Mouse (Mus musculus) stomach, postnatal 0 days (tissue): ENCODE measurements around the gene Dnase1l1. TPM values are rescaled to one million over a fixed set of nuclear protein-coding genes. Genes with fewer than 3 reads are reported as not detected.

ENCODE experiments used
- ATAC-seq: fragments of 200-750 bp; cut with Nextera tagmentation; 2 replicates; pipeline ENCODE4 v1.8.0; 2017; ENCODE audit not compliant: low FRiP score, low TSS enrichment
- DNase-seq: peaks from one replicate; pipeline ENCODE4 v3.0.0-alpha.2; 2016; ENCODE audit warnings: low spot score
- H3K27ac ChIP-seq: fragments of 300-500 bp; sonication (generic); replicated peaks from 2 replicates; pipeline ENCODE4 v1.5.1; 2014; ENCODE audit warnings: mild to moderate bottlenecking, control low read depth
- H3K27me3 ChIP-seq: fragments of 300-500 bp; sonication (generic); 2 replicates; pipeline ENCODE4 v1.6.1; 2014; ENCODE audit warnings: low read length; ENCODE audit not compliant: control insufficient read depth, insufficient read depth
- H3K36me3 ChIP-seq: fragments of 300-500 bp; sonication (generic); 2 replicates; pipeline ENCODE4 v1.6.1; 2014; ENCODE audit warnings: low read length, mixed read lengths; ENCODE audit not compliant: control insufficient read depth, insufficient read depth
- H3K4me1 ChIP-seq: fragments of 300-500 bp; sonication (generic); replicated peaks from 2 replicates; pipeline ENCODE4 v1.6.1; 2014; ENCODE audit warnings: antibody characterized with exemption; ENCODE audit not compliant: control insufficient read depth, insufficient read depth
- H3K4me2 ChIP-seq: fragments of 300-500 bp; sonication (generic); replicated peaks from 2 replicates; pipeline ENCODE4 v1.6.1; 2014; ENCODE audit warnings: low read depth, mild to moderate bottlenecking, control low read depth, moderate library complexity
- H3K4me3 ChIP-seq: fragments of 300-500 bp; sonication (generic); 2 replicates; pipeline ENCODE4 v1.5.1; 2014; ENCODE audit warnings: low read depth, low read length, control low read depth
- H3K9ac ChIP-seq: fragments of 300-500 bp; sonication (generic); 2 replicates; pipeline ENCODE4 v1.6.1; 2014; ENCODE audit warnings: mild to moderate bottlenecking, low read length, control low read depth, mixed read lengths
- H3K9me3 ChIP-seq: fragments of 300-500 bp; sonication (generic); 2 replicates; pipeline ENCODE4 v1.6.1; 2016; ENCODE audit warnings: low read length; ENCODE audit not compliant: control insufficient read depth
- CTCF ChIP-seq: IDR thresholded peaks from 2 replicates; pipeline ENCODE4 v1.5.1; 2016; ENCODE audit warnings: antibody characterized with exemption, low read depth, mild to moderate bottlenecking, moderate library complexity
- EP300 ChIP-seq: optimal IDR thresholded peaks from 2 replicates; pipeline ENCODE3; 2016; ENCODE audit warnings: antibody characterized with exemption
- WGBS: fragments of 180-500 bp; shearing (Covaris S2); extraction: QIAGEN DNeasy Blood & Tissue Kit; methylation state at CpG from one replicate; pipeline ENCODE4 v1.1.7; 2014; 5-methylcytosine and 5-hydroxymethylcytosine counted together
- polyA plus RNA-seq: library from polyadenylated mRNA; unstranded; fragments of >200 nt; fragmentation: Nextera tagmentation; extraction: Ambion mirVana; gene quantifications from 2 replicates; pipeline ENCODE4 v1.2.1, GENCODE M21; 2015

The Dnase1l1 gene
- polyA plus RNA-seq, 1 experiment from 2014 or later: 15.6 TPM

DNA sequence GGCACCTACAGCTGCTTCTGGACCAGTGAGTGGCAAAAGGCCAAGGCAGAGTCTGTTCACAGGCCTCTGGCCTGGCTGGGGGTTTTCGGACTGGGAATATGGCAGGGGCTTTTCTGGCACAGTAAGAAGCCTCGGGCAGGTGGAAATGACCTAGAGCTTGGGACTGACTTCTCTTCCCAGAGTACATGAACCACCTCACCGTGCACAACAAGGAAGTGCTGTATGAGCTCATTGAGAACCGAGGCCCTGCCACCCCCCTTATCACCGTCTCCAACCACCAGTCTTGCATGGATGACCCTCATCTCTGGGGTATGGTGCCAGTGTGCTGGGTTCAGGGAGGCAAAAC is 928 bp upstream of the Dnase1l1 start:
- no peaks in the 10 kb centered on the region for H3K9me3 ChIP-seq
- no peaks in the 10 kb centered on the region for H3K4me1 ChIP-seq
- no peaks in the 10 kb centered on the region for H3K27me3 ChIP-seq
- no peak for TF ChIP-seq CTCF
- TF ChIP-seq EP300: no peak
- no peak for DNase-seq
- peak overlapping the region; percentile 89 for H3K27ac ChIP-seq
- H3K9ac ChIP-seq: peak overlapping the region; percentile 75
- H3K36me3 ChIP-seq: no peaks in the 10 kb centered on the region
- H3K4me3 ChIP-seq: peak overlapping the region; percentile 52
- peak overlapping the region; percentile 60 for H3K4me2 ChIP-seq
- WGBS: 35% methylated on average over 5 of the region's 5 CpGs
- ATAC-seq: peak; percentile 45

DNA sequence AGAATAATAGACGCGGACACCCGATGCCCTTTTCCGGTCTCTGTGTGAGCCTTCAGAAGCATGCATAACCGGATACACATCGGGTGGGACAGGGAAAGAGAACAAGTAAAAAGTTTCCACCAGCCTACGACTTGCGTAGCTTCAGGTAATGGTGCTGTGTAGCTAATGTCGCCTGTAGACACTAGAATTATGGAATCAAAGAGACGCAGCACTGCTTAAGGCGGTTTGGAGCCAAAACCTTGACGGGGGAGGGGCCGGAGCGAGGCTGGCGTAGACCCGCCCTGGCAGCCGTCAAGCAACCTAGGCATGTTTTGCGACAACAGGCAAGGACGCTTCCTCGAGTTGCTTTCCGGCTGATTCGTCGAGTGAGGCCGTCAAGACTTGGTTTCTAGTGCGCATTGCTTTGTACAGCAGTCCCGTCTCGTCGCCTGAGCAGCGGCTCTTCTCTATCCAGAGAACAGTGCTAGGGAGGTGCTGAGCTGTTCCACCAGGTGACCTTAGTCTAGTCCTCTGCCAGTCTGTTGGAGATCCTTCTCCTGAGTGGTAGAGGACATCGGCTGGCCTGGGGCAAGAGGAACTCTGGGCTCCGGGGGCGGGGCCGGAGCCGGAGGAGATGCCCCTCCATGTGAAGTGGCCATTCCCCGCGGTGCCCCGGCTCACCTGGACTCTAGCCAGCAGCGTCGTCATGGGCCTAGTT is 406 bp upstream of the Dnase1l1 start:
- peak overlapping the region; percentile 89 for H3K27ac ChIP-seq
- H3K4me2 ChIP-seq: peak overlapping the region; percentile 60
- ATAC-seq: peak; percentile 67
- no peaks in the 10 kb centered on the region for H3K4me1 ChIP-seq
- peak overlapping the region; percentile 52 for H3K4me3 ChIP-seq
- 22% methylated on average over 39 of the region's 39 CpGs for WGBS
- DNase-seq: peak; percentile 87
- H3K9me3 ChIP-seq: no peaks in the 10 kb centered on the region
- H3K27me3 ChIP-seq: no peaks in the 10 kb centered on the region
- H3K36me3 ChIP-seq: no peaks in the 10 kb centered on the region
- TF ChIP-seq EP300: no peak
- no peak for TF ChIP-seq CTCF
- peak overlapping the region; percentile 75 for H3K9ac ChIP-seq

DNA sequence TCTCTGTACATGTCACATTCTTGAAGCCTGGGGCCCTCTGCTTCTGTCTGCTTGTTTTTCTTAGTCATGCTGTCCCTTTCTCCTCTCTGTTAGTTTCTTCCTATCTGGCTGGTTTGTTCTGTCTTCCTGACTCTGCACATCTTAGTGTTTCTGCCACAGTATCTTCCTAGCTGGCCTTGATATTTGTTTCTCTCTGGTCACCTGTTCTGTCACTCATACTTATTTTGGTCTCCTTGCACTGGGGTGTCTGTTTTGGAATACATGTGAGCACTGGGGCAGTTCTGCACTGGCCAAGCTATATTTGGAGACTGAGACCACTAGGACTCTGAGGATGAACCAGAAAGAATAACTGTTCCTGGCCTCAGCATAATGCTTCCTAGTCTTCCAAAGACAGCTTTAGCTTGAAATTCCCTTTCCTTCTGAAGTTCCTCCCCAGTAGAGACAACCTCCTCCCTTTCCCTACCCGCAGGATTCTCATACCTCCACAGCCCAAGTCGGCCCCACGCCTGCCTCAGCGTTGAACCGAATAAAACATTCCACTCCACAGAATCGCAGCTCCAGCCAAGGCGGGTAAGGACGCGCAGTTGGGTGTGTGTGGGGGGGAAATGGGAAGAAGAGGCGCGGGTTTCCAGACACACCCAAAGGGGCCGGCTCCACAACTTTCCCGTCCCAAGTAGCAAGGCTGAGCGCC is 951 bp downstream of the Dnase1l1 start:
- WGBS: 12% methylated on average over 14 of the region's 14 CpGs
- H3K4me2 ChIP-seq: peak overlapping the region; percentile 60
- H3K27ac ChIP-seq: peak overlapping the region; percentile 76
- no peaks in the 10 kb centered on the region for H3K9me3 ChIP-seq
- no peak for ATAC-seq
- no peaks in the 10 kb centered on the region for H3K36me3 ChIP-seq
- TF ChIP-seq EP300 (no peak), CTCF (no peak)
- peak overlapping the region; percentile 43; the same call in 1 of the 2 replicates for H3K9ac ChIP-seq
- no peak for DNase-seq
- no peaks in the 10 kb centered on the region for H3K27me3 ChIP-seq
- H3K4me1 ChIP-seq: no peaks in the 10 kb centered on the region
- H3K4me3 ChIP-seq: peak overlapping the region; percentile 52

DNA sequence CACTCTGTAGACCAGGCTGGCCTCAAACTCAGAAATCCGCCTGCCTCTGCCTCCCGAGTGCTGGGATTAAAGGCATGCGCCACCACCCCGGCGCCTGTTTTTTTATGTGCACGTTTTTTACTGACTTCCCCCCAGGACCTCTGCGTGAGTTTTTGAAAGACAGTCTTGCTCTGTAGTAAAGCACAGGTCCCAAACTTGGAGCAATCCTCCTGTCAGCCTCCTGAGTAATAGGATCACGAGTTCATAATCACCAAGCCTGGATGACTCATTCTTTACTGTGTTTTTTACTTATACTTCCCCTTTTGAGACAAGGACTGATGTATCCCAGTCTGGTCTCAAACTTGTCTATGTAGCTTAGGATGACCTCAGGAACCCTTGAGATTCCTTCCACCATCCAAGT is 4.2 kb downstream of the Dnase1l1 start:
- H3K27me3 ChIP-seq: no peaks in the 10 kb centered on the region
- TF ChIP-seq CTCF (no peak), EP300 (no peak)
- no peaks in the 10 kb centered on the region for H3K9me3 ChIP-seq
- DNase-seq (no peak), ATAC-seq (no peak)
- H3K36me3 ChIP-seq: no peaks in the 10 kb centered on the region
- no peaks in the 10 kb centered on the region for H3K4me1 ChIP-seq
- H3K9ac ChIP-seq: no peak overlapping the region
- no peak overlapping the region for H3K4me2 ChIP-seq
- no peak overlapping the region for H3K27ac ChIP-seq
- no peak overlapping the region for H3K4me3 ChIP-seq
- 64% methylated on average over 8 of the region's 8 CpGs for WGBS

DNA sequence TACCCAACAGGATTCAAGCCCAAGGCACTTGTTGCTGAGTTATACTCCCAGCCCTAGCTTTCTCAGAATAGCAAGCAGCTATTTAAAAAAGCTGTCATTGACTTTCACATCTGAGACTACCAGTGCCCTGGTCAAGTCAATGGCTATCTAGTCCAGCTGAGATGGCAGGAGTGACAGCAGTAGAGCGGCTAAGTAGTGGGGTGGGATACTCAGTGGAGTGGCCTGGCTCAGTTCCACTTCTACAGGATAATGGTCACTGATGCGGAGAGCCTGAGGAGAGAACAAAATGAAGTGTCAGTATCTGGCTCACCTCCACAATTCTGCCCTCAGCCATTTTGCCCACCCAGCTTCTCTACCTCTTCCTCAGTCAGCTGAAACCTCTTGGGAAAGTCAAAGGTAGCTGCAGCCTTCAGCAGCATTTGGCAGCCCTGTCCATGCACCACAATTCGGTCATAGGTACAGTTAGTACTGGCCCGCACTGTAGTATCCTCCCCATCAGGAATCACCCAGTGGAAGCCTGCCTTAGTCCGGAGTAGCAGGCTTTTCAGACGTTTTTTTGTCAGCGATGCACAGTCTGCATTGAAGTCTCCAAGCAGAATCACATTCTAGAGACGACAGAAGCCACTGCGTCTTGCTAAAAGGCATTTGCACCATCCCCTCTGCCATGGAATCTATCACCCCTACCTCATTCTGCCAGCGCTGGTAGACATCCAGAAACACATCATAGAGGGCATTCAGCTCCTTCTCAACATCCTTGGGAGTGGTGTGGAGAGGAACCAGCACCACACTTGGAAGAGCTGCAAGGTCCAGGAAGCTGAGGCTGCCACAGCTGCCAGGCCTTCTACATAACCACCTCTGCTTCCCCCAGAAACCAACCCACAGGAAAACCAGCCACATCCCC is 8.5 kb downstream of the Dnase1l1 start:
- no peak for TF ChIP-seq CTCF
- no peak for TF ChIP-seq EP300
- peak overlapping the region; percentile 30; the same call in 1 of the 2 replicates for H3K27ac ChIP-seq
- H3K4me1 ChIP-seq: no peaks in the 10 kb centered on the region
- no peak overlapping the region for H3K4me3 ChIP-seq
- H3K36me3 ChIP-seq: peaks cover 3% of the 10 kb centered on the region; the same call in 1 of the 2 replicates
- DNase-seq (no peak), ATAC-seq (no peak)
- WGBS: 32% methylated on average over 10 of the region's 10 CpGs
- H3K9ac ChIP-seq: no peak overlapping the region
- no peaks in the 10 kb centered on the region for H3K27me3 ChIP-seq
- no peak overlapping the region for H3K4me2 ChIP-seq
- H3K9me3 ChIP-seq: no peaks in the 10 kb centered on the region
